Mouse (Mus musculus) heart, embryonic 11.5 days (tissue): ENCODE measurements around the gene Ints11. TPM values are rescaled to one million over a fixed set of nuclear protein-coding genes. Genes with fewer than 3 reads are reported as not detected.

Experiments
- ATAC-seq: fragments of 200-750 bp; cut with Nextera tagmentation; replicated peaks from 2 replicates; pipeline ENCODE4 v1.8.0; 2017; ENCODE audit warnings: moderate library complexity; ENCODE audit not compliant: insufficient number of reproducible peaks, low FRiP score, low TSS enrichment
- H3K27ac ChIP-seq: fragments of 300-500 bp; sonication (generic); 2 replicates; pipeline ENCODE4 v1.5.1; 2014; ENCODE audit warnings: mild to moderate bottlenecking, low read depth, low read length
- H3K27me3 ChIP-seq: fragments of 300-500 bp; sonication (generic); 2 replicates; pipeline ENCODE4 v1.6.1; 2014; ENCODE audit warnings: mild to moderate bottlenecking, low read length, mixed read lengths; ENCODE audit not compliant: control insufficient read depth, insufficient read depth
- H3K36me3 ChIP-seq: fragments of 300-500 bp; sonication (generic); 2 replicates; pipeline ENCODE4 v1.6.1; 2014; ENCODE audit warnings: mild to moderate bottlenecking, low read length, moderate library complexity, mixed read lengths; ENCODE audit not compliant: control insufficient read depth, insufficient read depth
- H3K4me1 ChIP-seq: fragments of 300-500 bp; sonication (generic); 2 replicates; pipeline ENCODE4 v1.6.1; 2014; ENCODE audit warnings: low read length; ENCODE audit not compliant: control insufficient read depth, insufficient read depth
- H3K4me2 ChIP-seq: fragments of 300-500 bp; sonication (generic); 2 replicates; pipeline ENCODE4 v1.6.1; 2014; ENCODE audit warnings: mild to moderate bottlenecking, moderate library complexity
- H3K4me3 ChIP-seq: fragments of 300-500 bp; sonication (generic); 2 replicates; pipeline ENCODE4 v1.5.1; 2014; ENCODE audit warnings: low read depth, low read length
- H3K9ac ChIP-seq: fragments of 300-500 bp; sonication (generic); 2 replicates; pipeline ENCODE4 v1.6.1; 2014; ENCODE audit warnings: mild to moderate bottlenecking, low read depth, low read length, moderate library complexity
- H3K9me3 ChIP-seq: fragments of 300-500 bp; sonication (generic); replicated peaks from 2 replicates; pipeline ENCODE4 v1.6.1; 2016; ENCODE audit warnings: low read length; ENCODE audit not compliant: control insufficient read depth
- WGBS: fragments of 180-500 bp; shearing (Covaris S2); extraction: QIAGEN DNeasy Blood & Tissue Kit; methylation state at CpG from one replicate; pipeline ENCODE4 v1.1.7; 2014; ENCODE audit not compliant: insufficient replicate concordance; 5-methylcytosine and 5-hydroxymethylcytosine counted together
- polyA plus RNA-seq: library from polyadenylated mRNA; unstranded; fragments of >200 nt; fragmentation: Nextera tagmentation; extraction: Ambion mirVana; gene quantifications from 2 replicates; pipeline ENCODE4 v1.2.1, GENCODE M21; 2014

The Ints11 gene
- polyA plus RNA-seq = 40.7 and 45.6 TPM in 2 replicates

- Histone ChIP-seq H3K27ac (peak within 1 kb of the TSS; percentile 32; the same call in 1 of the 2 replicates), H3K36me3 (peaks cover 21% of the 10 kb centered on the region), H3K9ac (peak within 1 kb of the TSS; percentile 81), H3K4me2 (peak within 1 kb of the TSS; percentile 88), H3K27me3 (no peaks in the 10 kb centered on the region), H3K9me3 (no peaks in the 10 kb centered on the region), H3K4me3 (peak within 1 kb of the TSS; percentile 67), H3K4me1 (0 out of 2 replicates have a peak, but pooled peaks cover 3% of the 10 kb centered on the region)
- peak; percentile 95 for ATAC-seq
- under 1% methylated on average over 63 of the region's 63 CpGs for WGBS
These were observed at the start of gene Ints11, which contains the start of gene Cptp for GRCm38 (mm10) chr4:155869317-155870033. TSS of gene Ints11 (plus strand) at chr4:155869546. TSS of gene Cptp (minus strand) at chr4:155869440.

- ATAC-seq = no peak
- H3K4me2 ChIP-seq = no peak overlapping the region
- H3K27me3 ChIP-seq = no peaks in the 10 kb centered on the region
- H3K9me3 ChIP-seq = no peaks in the 10 kb centered on the region
- 83% methylated on average over 7 of the region's 7 CpGs for WGBS
- peaks cover 62% of the 10 kb centered on the region for H3K36me3 ChIP-seq
- no peak overlapping the region for H3K9ac ChIP-seq
- H3K4me3 ChIP-seq = no peak overlapping the region
- H3K27ac ChIP-seq = no peak overlapping the region
- H3K4me1 ChIP-seq = no peaks in the 10 kb centered on the region
These were observed 48.3 kb upstream of the Ints11 start for GRCm38 (mm10) chr4:155821025-155821424.

GRCm38 (mm10) chr4:155823443-155823842, 45.9 kb upstream of the Ints11 start:
- H3K36me3 ChIP-seq = peaks cover 52% of the 10 kb centered on the region
- no peak overlapping the region for H3K9ac ChIP-seq
- H3K9me3 ChIP-seq = no peaks in the 10 kb centered on the region
- no peak overlapping the region for H3K4me2 ChIP-seq
- no peak overlapping the region for H3K4me3 ChIP-seq
- WGBS = 94% methylated on average over 16 of the region's 16 CpGs
- H3K27me3 ChIP-seq = no peaks in the 10 kb centered on the region
- H3K4me1 ChIP-seq = no peaks in the 10 kb centered on the region
- no peak overlapping the region for H3K27ac ChIP-seq
- ATAC-seq = no peak

- no peak for ATAC-seq
- 87% methylated on average over 4 of the region's 4 CpGs for WGBS
- H3K4me2 ChIP-seq = no peak overlapping the region
These were observed 39.5 kb upstream of the Ints11 start for GRCm38 (mm10) chr4:155829866-155830265.

GRCm38 (mm10) chr4:155830596-155830995, 38.8 kb upstream of the Ints11 start:
- peaks cover 10% of the 10 kb centered on the region for H3K4me1 ChIP-seq
- no peaks in the 10 kb centered on the region for H3K9me3 ChIP-seq
- no peak overlapping the region for H3K9ac ChIP-seq
- H3K27ac ChIP-seq = no peak overlapping the region
- 56% methylated on average over 8 of the region's 8 CpGs for WGBS
- H3K36me3 ChIP-seq = peaks cover 8% of the 10 kb centered on the region
- ATAC-seq = no peak
- H3K27me3 ChIP-seq = no peaks in the 10 kb centered on the region
- peak overlapping the region; percentile 96 for H3K4me2 ChIP-seq
- peak overlapping the region; percentile 93 for H3K4me3 ChIP-seq

More at GRCm38 (mm10) chr4:155829866-155830265, 39.5 kb upstream of the Ints11 start:
- Histone ChIP-seq H3K9me3 (no peaks in the 10 kb centered on the region), H3K36me3 (peaks cover 11% of the 10 kb centered on the region), H3K4me1 (peaks cover 10% of the 10 kb centered on the region), H3K27ac (no peak overlapping the region), H3K4me3 (no peak overlapping the region), H3K27me3 (no peaks in the 10 kb centered on the region), H3K9ac (no peak overlapping the region)

- peak; percentile 90 for ATAC-seq
- H3K9me3 ChIP-seq = no peaks in the 10 kb centered on the region
- H3K27ac ChIP-seq = peak within 1 kb of the TSS; percentile 92
- H3K27me3 ChIP-seq = no peaks in the 10 kb centered on the region
- under 1% methylated on average over 49 of the region's 49 CpGs for WGBS
- H3K4me2 ChIP-seq = peak within 1 kb of the TSS; percentile 96
- peaks cover 10% of the 10 kb centered on the region for H3K4me1 ChIP-seq
- peak within 1 kb of the TSS; percentile 84 for H3K9ac ChIP-seq
- H3K4me3 ChIP-seq = peak within 1 kb of the TSS; percentile 93
- H3K36me3 ChIP-seq = peaks cover 8% of the 10 kb centered on the region
These were observed 38.1 kb upstream of the Ints11 start, which contains the start of gene Aurkaip1 for GRCm38 (mm10) chr4:155831205-155831766. TSS of gene Aurkaip1 (plus strand) at chr4:155831272.

GRCm38 (mm10) chr4:155831831-155832230, 37.5 kb upstream of the Ints11 start:
- H3K36me3 ChIP-seq = peaks cover 8% of the 10 kb centered on the region; the same call in 1 of the 2 replicates

GRCm38 (mm10) chr4:155832321-155832720, 37.0 kb upstream of the Ints11 start:
- 51% methylated on average over 10 of the region's 10 CpGs for WGBS
- no peak for ATAC-seq
- H3K9ac ChIP-seq = peak overlapping the region; percentile 84
- H3K4me2 ChIP-seq = peak overlapping the region; percentile 96
- peak overlapping the region; percentile 93 for H3K4me3 ChIP-seq
- no peak overlapping the region for H3K27ac ChIP-seq
- H3K9me3 ChIP-seq = no peaks in the 10 kb centered on the region
- peaks cover 10% of the 10 kb centered on the region for H3K4me1 ChIP-seq
- H3K27me3 ChIP-seq = no peaks in the 10 kb centered on the region
- peaks cover 8% of the 10 kb centered on the region; the same call in 1 of the 2 replicates for H3K36me3 ChIP-seq

More at GRCm38 (mm10) chr4:155831831-155832230, 37.5 kb upstream of the Ints11 start:
- Histone ChIP-seq H3K4me1 (peaks cover 10% of the 10 kb centered on the region), H3K27ac (peak overlapping the region; percentile 92), H3K27me3 (no peaks in the 10 kb centered on the region), H3K4me2 (peak overlapping the region; percentile 96), H3K9ac (peak overlapping the region; percentile 84), H3K9me3 (no peaks in the 10 kb centered on the region), H3K4me3 (peak overlapping the region; percentile 93)
- WGBS = under 1% methylated on average over 25 of the region's 25 CpGs
- peak; percentile 2; the same call in 1 of the 2 replicates for ATAC-seq
